Mouse (Mus musculus) stomach, postnatal 0 days (tissue): ENCODE measurements at regions not wholly inside any gene's neighbourhood (a gene's known extent, or its start where the extent isn't known, plus 50 kb on each side); places are given as distances from the start of the nearest gene placed in this dataset.

Source experiments
- CTCF ChIP-seq: IDR thresholded peaks from 2 replicates; pipeline ENCODE4 v1.5.1; 2016; ENCODE audit warnings: antibody characterized with exemption, low read depth, mild to moderate bottlenecking, moderate library complexity
- EP300 ChIP-seq: optimal IDR thresholded peaks from 2 replicates; pipeline ENCODE3; 2016; ENCODE audit warnings: antibody characterized with exemption

DNA sequence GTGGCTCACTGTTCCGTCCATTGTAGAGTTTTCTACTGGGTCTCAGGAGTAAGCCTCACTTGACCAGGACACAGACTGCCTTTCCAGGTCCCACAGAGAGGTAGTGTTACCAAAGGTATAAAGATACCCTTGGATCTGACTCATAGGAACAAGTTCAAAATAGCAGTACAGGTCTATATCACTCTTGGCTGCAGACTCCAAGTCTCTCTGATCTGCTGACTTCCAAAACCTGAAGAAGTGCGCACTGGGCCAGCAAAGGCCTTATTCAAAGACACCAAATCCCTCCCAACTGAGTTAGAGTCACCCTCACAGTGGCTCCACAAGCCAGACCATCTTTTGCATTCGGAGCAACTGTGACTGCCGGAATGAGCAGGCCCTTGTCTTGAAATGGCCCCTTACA is 391.9 kb downstream of the Lpin1 start:
- TF ChIP-seq CTCF (no peak), EP300 (no peak)
